Mouse (Mus musculus) liver, embryonic 14.5 days (tissue): ENCODE measurements around the gene Slit1. TPM values are rescaled to one million over a fixed set of nuclear protein-coding genes. Genes with fewer than 3 reads are reported as not detected.
A peak's percentile ranks its signal among the peaks of the same experiment; 100 is the strongest.

Source experiments
- ATAC-seq: fragments of 200-750 bp; cut with Nextera tagmentation; 2 replicates; pipeline ENCODE4 v1.8.0; 2017; ENCODE audit warnings: moderate number of reproducible peaks, mild to moderate bottlenecking, moderate library complexity; ENCODE audit not compliant: insufficient read depth
- DNase-seq, 3 experiments: peaks; one replicate each; pipeline ENCODE4 v3.0.0-alpha.2; 2012 to 2013; ENCODE audit warnings: low read depth in 3 of 3, low spot score in 3 of 3
- H3K27ac ChIP-seq: fragments of 300-500 bp; sonication (generic); 2 replicates; pipeline ENCODE4 v1.5.1; 2014; ENCODE audit warnings: moderate library complexity, mild to moderate bottlenecking, control low read depth, inconsistent platforms
- H3K27me3 ChIP-seq: fragments of 300-500 bp; sonication (generic); 2 replicates; pipeline ENCODE4 v1.6.1; 2014; ENCODE audit warnings: mild to moderate bottlenecking, low read length, moderate library complexity; ENCODE audit not compliant: control insufficient read depth, insufficient read depth
- H3K36me3 ChIP-seq: fragments of 300-500 bp; sonication (generic); replicated peaks from 2 replicates; pipeline ENCODE4 v1.6.1; 2014; ENCODE audit warnings: low read depth; ENCODE audit not compliant: control insufficient read depth, insufficient read depth
- H3K4me1 ChIP-seq, 2 experiments: fragments of 200-500 bp in 1 of 2; fragments of 300-500 bp in 1 of 2; sonication (generic) in 1 of 2; replicated peaks; 2 replicates each; pipeline ENCODE4 v1.6.1; 2012 to 2014; ENCODE audit warnings: antibody characterized with exemption in 1 of 2, inconsistent platforms in 1 of 2, low read length in 1 of 2; ENCODE audit not compliant: control insufficient read depth in 2 of 2, insufficient read depth in 2 of 2
- H3K4me2 ChIP-seq: fragments of 300-500 bp; sonication (generic); 2 replicates; pipeline ENCODE4 v1.6.1; 2014; ENCODE audit warnings: low read depth, mild to moderate bottlenecking, control low read depth, moderate library complexity
- H3K4me3 ChIP-seq, 2 experiments: fragments of 200-500 bp in 1 of 2; fragments of 300-500 bp in 1 of 2; sonication (generic) in 1 of 2; 2 replicates each; pipeline ENCODE4 v1.5.1; 2012 to 2014; ENCODE audit warnings: low read depth in 2 of 2, low read length in 2 of 2, mild to moderate bottlenecking in 2 of 2, control low read depth in 1 of 2, inconsistent platforms in 1 of 2, moderate library complexity in 1 of 2; ENCODE audit not compliant: insufficient read depth in 1 of 2
- H3K9ac ChIP-seq: fragments of 300-500 bp; sonication (generic); replicated peaks from 2 replicates; pipeline ENCODE4 v1.6.1; 2014; ENCODE audit warnings: mild to moderate bottlenecking, control low read depth, moderate library complexity
- H3K9me3 ChIP-seq: fragments of 300-500 bp; sonication (generic); 2 replicates; pipeline ENCODE4 v1.6.1; 2016; ENCODE audit warnings: low read length, mixed read lengths; ENCODE audit not compliant: control insufficient read depth
- CTCF ChIP-seq: IDR thresholded peaks from 2 replicates; pipeline ENCODE4 v1.5.1; 2016; ENCODE audit warnings: antibody characterized with exemption, low read depth, control low read depth
- EP300 ChIP-seq: IDR thresholded peaks from 2 replicates; pipeline ENCODE4 v1.6.1; 2016; ENCODE audit warnings: antibody characterized with exemption, low read depth
- WGBS: fragments of 180-500 bp; shearing (Covaris S2); extraction: QIAGEN DNeasy Blood & Tissue Kit; methylation state at CpG from one replicate; pipeline ENCODE4 v1.1.7; 2014; ENCODE audit not compliant: insufficient replicate concordance; 5-methylcytosine and 5-hydroxymethylcytosine counted together
- polyA plus RNA-seq, 2 experiments: library from polyadenylated mRNA; depleted of rRNA in 1 of 2; stranded (reverse) in 1 of 2; unstranded in 1 of 2; fragments of >200 nt; fragmentation: Nextera tagmentation in 1 of 2; extraction: Ambion mirVana in 1 of 2; gene quantifications; 2 replicates each; pipeline versions ENCODE4 v1.2.1 to v1.2.3; 2012 to 2014

The Slit1 gene
- polyA plus RNA-seq, 2 experiments, result 0.10 TPM; not detected in 1

GRCm38 (mm10) chr19:41667591-41667990 lies 75.9 kb downstream of the Slit1 start:
- Histone ChIP-seq H3K4me2 (no peak overlapping the region), H3K9ac (no peak overlapping the region), H3K27me3 (no peaks in the 10 kb centered on the region; the same call in 1 of the 2 replicates), H3K36me3 (no peaks in the 10 kb centered on the region), H3K27ac (no peak overlapping the region), H3K4me1 (no peaks in the 10 kb centered on the region), H3K4me3 (no peak overlapping the region), H3K9me3 (no peaks in the 10 kb centered on the region)
- TF ChIP-seq EP300, result no peak
- TF ChIP-seq CTCF, result no peak
- WGBS, result 13% methylated on average over 6 of the region's 6 CpGs
- ATAC-seq (no peak), DNase-seq (no peak)

- no peak for DNase-seq
- TF ChIP-seq CTCF (no peak), EP300 (no peak)
- WGBS, result 24% methylated on average over 4 of the region's 4 CpGs
- H3K9ac ChIP-seq, result no peak overlapping the region
- H3K4me3 ChIP-seq, result no peak overlapping the region
- ATAC-seq, result no peak
- no peak overlapping the region for H3K4me2 ChIP-seq
- no peaks in the 10 kb centered on the region for H3K9me3 ChIP-seq
- H3K27me3 ChIP-seq, result no peaks in the 10 kb centered on the region; the same call in 1 of the 2 replicates
- no peaks in the 10 kb centered on the region for H3K36me3 ChIP-seq
- H3K27ac ChIP-seq, result no peak overlapping the region
- no peaks in the 10 kb centered on the region for H3K4me1 ChIP-seq
Measured at GRCm38 (mm10) chr19:41665941-41666340, 77.5 kb downstream of the Slit1 start.

- Histone ChIP-seq H3K9me3 (no peaks in the 10 kb centered on the region), H3K4me1 (no peaks in the 10 kb centered on the region), H3K4me3 (no peak overlapping the region), H3K27ac (no peak overlapping the region), H3K9ac (no peak overlapping the region), H3K4me2 (no peak overlapping the region), H3K27me3 (no peaks in the 10 kb centered on the region; the same call in 1 of the 2 replicates), H3K36me3 (no peaks in the 10 kb centered on the region)
- 21% methylated on average over 13 of the region's 13 CpGs for WGBS
- DNase-seq (no peak), ATAC-seq (no peak)
- TF ChIP-seq CTCF, result no peak
- no peak for TF ChIP-seq EP300
Measured at GRCm38 (mm10) chr19:41663506-41664242, 79.8 kb downstream of the Slit1 start.

DNA sequence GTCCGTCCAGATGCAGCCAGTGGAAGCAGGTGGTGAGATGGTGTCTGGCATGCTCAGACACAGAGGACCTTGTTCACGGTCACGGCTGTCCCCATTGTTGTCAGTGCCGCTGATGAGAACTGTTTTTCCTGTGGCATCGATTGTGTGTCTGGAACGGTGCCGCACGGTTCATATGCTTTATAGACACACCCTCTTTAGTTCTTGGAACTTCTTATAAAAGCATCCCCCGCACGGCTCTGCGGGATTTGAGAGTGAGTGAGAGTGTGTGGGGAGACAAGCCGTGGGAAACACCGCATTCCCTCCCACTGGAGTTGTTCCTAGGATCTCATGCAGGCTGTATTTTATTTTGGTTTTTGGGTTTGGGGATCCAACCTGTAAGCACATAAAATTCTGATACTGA lies 82.0 kb downstream of the Slit1 start:
- Histone ChIP-seq H3K4me3 (no peak overlapping the region), H3K9ac (no peak overlapping the region), H3K36me3 (no peaks in the 10 kb centered on the region), H3K27ac (no peak overlapping the region), H3K4me2 (no peak overlapping the region), H3K4me1 (no peaks in the 10 kb centered on the region), H3K27me3 (no peaks in the 10 kb centered on the region; the same call in 1 of the 2 replicates), H3K9me3 (no peaks in the 10 kb centered on the region)
- 73% methylated on average over 13 of the region's 13 CpGs for WGBS
- DNase-seq (no peak), ATAC-seq (no peak)
- TF ChIP-seq CTCF (no peak), EP300 (no peak)

- DNase-seq, result peak; percentile 25 to 39 (median 35)
- Histone ChIP-seq H3K4me1 (no peaks in the 10 kb centered on the region), H3K4me2 (no peak overlapping the region), H3K27me3 (no peaks in the 10 kb centered on the region; the same call in 1 of the 2 replicates), H3K9ac (no peak overlapping the region), H3K27ac (no peak overlapping the region), H3K9me3 (no peaks in the 10 kb centered on the region), H3K4me3 (no peak overlapping the region), H3K36me3 (no peaks in the 10 kb centered on the region)
- no peak for TF ChIP-seq EP300
- TF ChIP-seq CTCF, result no peak
- no peak for ATAC-seq
- 17% methylated on average over 4 of the region's 4 CpGs for WGBS
Measured at GRCm38 (mm10) chr19:41660999-41661374, 82.5 kb downstream of the Slit1 start.
